Mouse (Mus musculus) layer of hippocampus, adult 2 months (tissue): Measurements from ENCODE around the gene Meis2. TPM values are rescaled to one million over a fixed set of nuclear protein-coding genes. Genes with fewer than 3 reads are reported as not detected.

ENCODE experiments used
- DNase-seq, 2 experiments: peaks; one replicate each; pipeline ENCODE4 v3.0.0; 2022; ENCODE audit warnings: low spot score in 2 of 2
- H3K27ac ChIP-seq: fragments of 200-600 bp; 2 replicates; pipeline ENCODE4 v1.8.1; 2022
- H3K4me3 ChIP-seq: fragments of 200-600 bp; 2 replicates; pipeline ENCODE4 v1.8.1; 2022; ENCODE audit warnings: mild to moderate bottlenecking
- CTCF ChIP-seq: fragments of 200-600 bp; conservative IDR thresholded peaks from 2 replicates; pipeline ENCODE4 v1.8.1; 2022; ENCODE audit warnings: antibody characterized with exemption, mild to moderate bottlenecking, moderate library complexity
- total RNA-seq, 2 experiments: library from RNA; stranded (reverse); gene quantifications; 2 replicates each; pipeline ENCODE4 v1.2.3; 2021

Gene Meis2
- total RNA-seq, 2 experiments from 2014 or later = 43.2 to 45.9 TPM

- Histone ChIP-seq H3K4me3 (no peak overlapping the region), H3K27ac (0 out of 2 replicates have a peak overlapping the region, but pooled peaks have one; percentile 8)
- TF ChIP-seq CTCF = no peak
- DNase-seq = no peak
Measured at GRCm38 (mm10) chr2:116073311-116073904, 7.8 kb upstream of the Meis2 start.

DNA sequence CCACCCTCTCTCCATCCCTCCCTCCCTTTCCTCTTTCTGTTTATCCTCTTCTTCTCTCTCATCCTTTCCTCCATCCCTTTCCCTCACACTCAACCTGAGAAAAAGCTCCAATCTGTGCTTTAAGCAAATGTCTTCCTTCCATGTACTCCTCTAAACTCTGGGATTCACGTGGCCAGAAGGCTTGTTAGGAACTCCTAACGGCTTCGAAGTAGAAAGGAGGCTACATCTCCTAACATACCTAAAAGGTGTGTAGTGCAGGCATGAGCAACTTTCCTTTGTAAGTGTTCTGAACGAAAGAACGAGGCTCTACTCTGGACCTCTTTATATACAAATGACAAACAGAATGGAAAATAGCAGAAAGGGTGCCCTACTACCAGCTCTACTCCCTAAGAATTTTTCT is 7.1 kb upstream of the Meis2 start:
- H3K4me3 ChIP-seq = no peak overlapping the region
- DNase-seq = no peak
- no peak for TF ChIP-seq CTCF
- H3K27ac ChIP-seq = 0 out of 2 replicates have a peak overlapping the region, but pooled peaks have one; percentile 8

GRCm38 (mm10) chr2:116072321-116072640 is 6.6 kb upstream of the Meis2 start:
- no peak for TF ChIP-seq CTCF
- DNase-seq = no peak
- no peak overlapping the region for H3K4me3 ChIP-seq
- H3K27ac ChIP-seq = no peak overlapping the region

DNA sequence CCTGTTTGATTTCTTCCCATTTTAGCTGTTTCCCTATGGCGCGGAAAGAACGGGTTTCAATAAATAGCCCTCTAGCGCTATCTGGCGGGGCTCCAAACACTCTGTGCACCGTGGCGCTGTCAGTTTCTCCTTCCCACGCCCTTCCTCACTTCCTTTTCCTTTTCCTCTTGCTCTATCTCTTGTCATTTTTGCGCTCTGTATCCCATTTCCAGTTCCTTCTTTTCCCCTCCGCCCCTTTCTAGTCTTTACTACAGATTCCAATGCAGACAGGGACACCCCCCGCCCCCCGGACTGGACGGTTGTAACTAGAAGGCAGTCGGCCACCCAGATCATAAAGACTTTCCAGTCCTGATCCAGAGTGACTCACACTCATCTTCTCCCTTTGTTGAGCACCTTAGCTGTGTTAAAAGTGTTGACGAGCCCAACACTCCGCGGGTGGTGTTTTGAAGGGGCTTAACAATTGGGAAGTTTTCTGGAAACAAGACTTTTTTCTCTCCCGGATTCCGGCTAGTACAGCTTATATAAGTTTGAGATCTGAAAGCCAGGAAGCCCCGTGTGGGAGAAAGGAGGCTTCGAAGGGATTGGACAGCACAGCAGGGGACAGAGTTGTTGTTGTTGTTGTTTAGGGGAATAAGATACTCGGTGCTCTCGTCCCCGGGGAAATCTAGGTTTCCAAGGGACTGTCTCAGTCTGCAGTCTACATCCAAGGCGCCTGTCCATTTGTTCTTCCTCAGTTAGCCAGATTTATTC is 6.1 kb upstream of the Meis2 start:
- DNase-seq = peak in 1 of 2 experiments; percentile 39
- TF ChIP-seq CTCF = peak; percentile 66
- H3K4me3 ChIP-seq = peak overlapping the region; percentile 38
- peak overlapping the region; percentile 46; the same call in 1 of the 2 replicates for H3K27ac ChIP-seq

- Histone ChIP-seq H3K4me3 (peak overlapping the region; percentile 38; the same call in 1 of the 2 replicates), H3K27ac (no peak overlapping the region; the same call in 1 of the 2 replicates)
- TF ChIP-seq CTCF = no peak
- no peak for DNase-seq
Measured at GRCm38 (mm10) chr2:116070614-116071425, 5.2 kb upstream of the Meis2 start.

GRCm38 (mm10) chr2:116069451-116070225 is 4.0 kb upstream of the Meis2 start:
- Histone ChIP-seq H3K27ac (peak overlapping the region; percentile 36; the same call in 1 of the 2 replicates), H3K4me3 (peak overlapping the region; percentile 20)
- no peak for TF ChIP-seq CTCF
- DNase-seq = no peak

GRCm38 (mm10) chr2:116068901-116069300 is 3.3 kb upstream of the Meis2 start:
- no peak for DNase-seq
- TF ChIP-seq CTCF = no peak
- peak overlapping the region; percentile 36; the same call in 1 of the 2 replicates for H3K27ac ChIP-seq
- H3K4me3 ChIP-seq = no peak overlapping the region; the same call in 1 of the 2 replicates

- TF ChIP-seq CTCF = no peak
- no peak for DNase-seq
- Histone ChIP-seq H3K4me3 (peak overlapping the region; percentile 33; the same call in 1 of the 2 replicates), H3K27ac (no peak overlapping the region; the same call in 1 of the 2 replicates)
Measured at GRCm38 (mm10) chr2:116068461-116068860, 2.8 kb upstream of the Meis2 start.

- TF ChIP-seq CTCF = no peak
- no peak for DNase-seq
- no peak overlapping the region for H3K27ac ChIP-seq
- peak overlapping the region; percentile 33 for H3K4me3 ChIP-seq
Measured at GRCm38 (mm10) chr2:116067711-116068110, 2.1 kb upstream of the Meis2 start.

- Histone ChIP-seq H3K4me3 (peak overlapping the region; percentile 64), H3K27ac (peak overlapping the region; percentile 83)
- DNase-seq = peak in 1 of 2 experiments; percentile 61
- TF ChIP-seq CTCF = 0 out of 2 replicates have a peak, but pooled peaks have one; percentile 11
Measured at GRCm38 (mm10) chr2:116067065-116067497, 1.4 kb upstream of the Meis2 start.

- peak overlapping the region; percentile 64 for H3K4me3 ChIP-seq
- DNase-seq = no peak
- H3K27ac ChIP-seq = peak overlapping the region; percentile 83
- TF ChIP-seq CTCF = no peak
Measured at GRCm38 (mm10) chr2:116066057-116066941, 660 bp upstream of the Meis2 start.

DNA sequence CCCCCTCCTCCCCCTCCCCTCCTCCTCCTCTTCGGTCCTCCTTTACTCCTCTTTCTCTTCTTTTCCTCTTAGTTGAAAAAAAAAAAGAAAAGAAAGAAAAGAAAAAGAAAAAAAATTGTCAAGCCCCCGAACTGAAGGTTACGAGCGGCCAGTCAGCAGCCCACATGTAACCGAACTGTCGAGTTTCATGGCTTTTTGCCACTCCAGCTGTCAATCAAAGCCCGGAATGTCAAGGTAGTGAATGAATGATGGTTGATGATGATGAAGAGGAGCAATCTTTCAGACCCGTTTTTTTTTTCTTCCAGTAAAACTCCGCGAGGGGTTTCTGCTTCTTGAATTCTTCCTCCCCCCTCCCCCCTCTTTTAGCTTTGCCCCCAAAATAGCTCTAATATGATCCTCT is 582 bp downstream of the Meis2 start:
- H3K4me3 ChIP-seq = peak overlapping the region; percentile 64
- no peak for TF ChIP-seq CTCF
- H3K27ac ChIP-seq = peak overlapping the region; percentile 61; the same call in 1 of the 2 replicates
- no peak for DNase-seq
